Mouse (Mus musculus): ENCODE results near the gene Glt1d1.

GRCm38 (mm10) chr5:127615459-127615858, 16.6 kb upstream of the Glt1d1 start:
- no peak for TF ChIP-seq CTCF (IDR thresholded peaks at IDR 0.05 in 2 of 3, conservative IDR thresholded peaks at IDR 0.05 in 1 of 3; ENCODE audit: control insufficient read depth in 1 of 3, insufficient read depth in 1 of 3, low read depth in 2 of 3, low read length in 3 of 3, poor library complexity in 1 of 3, severe bottlenecking in 1 of 3)
- TF ChIP-seq MAX (IDR thresholded peaks at IDR 0.05; ENCODE audit: low read length) = no peak
- no peak for TF ChIP-seq POLR2A (IDR thresholded peaks at IDR 0.05; ENCODE audit: control insufficient read depth in 1 of 2, insufficient read depth in 1 of 2, low read depth in 1 of 2, low read length in 2 of 2, poor library complexity in 1 of 2)
- no peak for TF ChIP-seq TAL1 (IDR thresholded peaks at IDR 0.05; ENCODE audit: low read length)
- no peak for TF ChIP-seq MAZ (IDR thresholded peaks at IDR 0.05; ENCODE audit: low read depth, low read length)
- no peak for TF ChIP-seq POLR2AphosphoS5 (IDR thresholded peaks at IDR 0.05; ENCODE audit: borderline replicate concordance, low read depth, low read length)

All from MEL (cell line).